Mouse (Mus musculus): ENCODE measurements at regions not wholly inside any gene's neighbourhood (a gene's known extent, or its start where the extent isn't known, plus 50 kb on each side); places are given as distances from the start of the nearest gene placed in this dataset.

DNA sequence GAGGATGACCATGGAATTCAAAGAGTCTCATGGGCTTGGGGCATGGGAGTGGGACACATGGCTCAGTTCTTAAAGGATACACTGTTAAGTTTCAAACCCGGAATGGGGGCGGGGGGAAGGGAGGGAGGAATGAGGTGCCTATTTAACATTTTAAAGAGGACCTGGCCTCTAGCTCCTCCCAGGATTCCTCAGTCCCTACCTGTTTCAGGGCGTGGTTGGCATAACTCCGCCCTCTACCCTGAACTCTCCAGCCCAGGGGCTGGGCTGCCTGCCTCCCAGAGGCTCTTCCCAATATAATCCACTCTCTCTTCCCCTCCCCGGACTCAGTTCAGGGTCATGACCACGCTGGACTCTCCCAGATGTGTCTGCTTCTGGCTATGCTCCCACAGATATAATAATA is 108.0 kb downstream of the 2410131K14Rik start:
- TF ChIP-seq POLR2A (IDR thresholded peaks at IDR 0.05; ENCODE audit: low read depth, low read length) = no peak
- no peak for TF ChIP-seq CTCF (IDR thresholded peaks at IDR 0.05; ENCODE audit: extremely low read depth, insufficient read depth, insufficient read length, insufficient replicate concordance)
- Histone ChIP-seq H3K27ac (ENCODE audit: insufficient read depth, low read length) (no peak overlapping the region), H3K27me3 (ENCODE audit: control insufficient read depth, insufficient read depth, low read length) (no peaks in the 10 kb centered on the region), H3K4me1 (ENCODE audit: control insufficient read depth, insufficient read depth, insufficient read length) (no peaks in the 10 kb centered on the region), H3K4me3 (ENCODE audit: extremely low read depth, insufficient read depth, insufficient read length) (no peak overlapping the region), H3K36me3 (ENCODE audit: control insufficient read depth, insufficient read depth, low read length) (no peaks in the 10 kb centered on the region)
- no peak for DNase-seq (ENCODE audit: low read depth in 1 of 2, low spot score in 2 of 2)
- WGBS = 86% methylated on average over 6 of the region's 6 CpGs

GRCm38 (mm10) chr5:118353689-118354088 is 108.7 kb downstream of the 2410131K14Rik start:
- H3K27me3 ChIP-seq (ENCODE audit: control insufficient read depth, insufficient read depth, low read length) = no peaks in the 10 kb centered on the region
- no peak for DNase-seq (ENCODE audit: low read depth in 1 of 2, low spot score in 2 of 2)
- 43% methylated on average over 9 of the region's 9 CpGs for WGBS
- 0 out of 2 replicates have a peak overlapping the region, but pooled peaks have one; percentile 9 for H3K27ac ChIP-seq (ENCODE audit: insufficient read depth, low read length)
- TF ChIP-seq CTCF (IDR thresholded peaks at IDR 0.05; ENCODE audit: extremely low read depth, insufficient read depth, insufficient read length, insufficient replicate concordance) (no peak), POLR2A (IDR thresholded peaks at IDR 0.05; ENCODE audit: low read depth, low read length) (no peak)
- H3K4me3 ChIP-seq (ENCODE audit: extremely low read depth, insufficient read depth, insufficient read length) = no peak overlapping the region
- H3K4me1 ChIP-seq (ENCODE audit: control insufficient read depth, insufficient read depth, insufficient read length) = no peaks in the 10 kb centered on the region; the same call in 1 of the 2 replicates
- H3K36me3 ChIP-seq (ENCODE audit: control insufficient read depth, insufficient read depth, low read length) = no peaks in the 10 kb centered on the region

GRCm38 (mm10) chr5:118354127-118354526 is 109.1 kb downstream of the 2410131K14Rik start:
- TF ChIP-seq CTCF (IDR thresholded peaks at IDR 0.05; ENCODE audit: extremely low read depth, insufficient read depth, insufficient read length, insufficient replicate concordance) = no peak
- TF ChIP-seq POLR2A (IDR thresholded peaks at IDR 0.05; ENCODE audit: low read depth, low read length) = no peak
- H3K4me3 ChIP-seq (ENCODE audit: extremely low read depth, insufficient read depth, insufficient read length) = no peak overlapping the region
- no peaks in the 10 kb centered on the region for H3K36me3 ChIP-seq (ENCODE audit: control insufficient read depth, insufficient read depth, low read length)
- H3K27me3 ChIP-seq (ENCODE audit: control insufficient read depth, insufficient read depth, low read length) = no peaks in the 10 kb centered on the region
- 0 out of 2 replicates have a peak overlapping the region, but pooled peaks have one; percentile 9 for H3K27ac ChIP-seq (ENCODE audit: insufficient read depth, low read length)
- WGBS = 18% methylated on average over 5 of the region's 5 CpGs
- no peak for DNase-seq (ENCODE audit: low read depth in 1 of 2, low spot score in 2 of 2)
- H3K4me1 ChIP-seq (ENCODE audit: control insufficient read depth, insufficient read depth, insufficient read length) = peaks cover 2% of the 10 kb centered on the region; the same call in 1 of the 2 replicates

DNA sequence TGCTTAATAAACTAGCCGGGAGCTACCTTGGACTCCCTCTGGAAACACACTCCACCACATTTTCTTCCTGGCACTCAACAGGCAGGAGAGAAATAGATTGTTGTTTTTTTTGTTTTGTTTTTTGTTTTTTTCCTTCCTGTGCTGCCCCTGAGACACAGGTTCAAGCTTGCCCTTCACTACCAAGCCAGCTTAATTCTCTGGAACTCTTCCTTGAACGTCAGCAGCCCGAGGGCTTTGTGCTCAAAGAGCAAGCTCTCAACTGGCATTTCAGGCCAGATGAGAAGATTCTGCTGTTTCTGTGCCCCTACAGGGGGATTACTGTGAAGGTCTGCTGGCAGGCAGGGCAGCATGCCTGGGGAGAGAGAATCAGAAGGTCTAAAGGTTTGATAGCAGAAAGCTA is 109.8 kb downstream of the 2410131K14Rik start:
- no peak for DNase-seq (ENCODE audit: low read depth in 1 of 2, low spot score in 2 of 2)
- H3K27ac ChIP-seq (ENCODE audit: insufficient read depth, low read length) = no peak overlapping the region
- peaks cover 6% of the 10 kb centered on the region; the same call in 1 of the 2 replicates for H3K4me1 ChIP-seq (ENCODE audit: control insufficient read depth, insufficient read depth, insufficient read length)
- WGBS = 82% methylated on average over 3 of the region's 3 CpGs
- no peaks in the 10 kb centered on the region for H3K27me3 ChIP-seq (ENCODE audit: control insufficient read depth, insufficient read depth, low read length)
- no peak overlapping the region for H3K4me3 ChIP-seq (ENCODE audit: extremely low read depth, insufficient read depth, insufficient read length)
- H3K36me3 ChIP-seq (ENCODE audit: control insufficient read depth, insufficient read depth, low read length) = no peaks in the 10 kb centered on the region
- TF ChIP-seq POLR2A (IDR thresholded peaks at IDR 0.05; ENCODE audit: low read depth, low read length) (no peak), CTCF (IDR thresholded peaks at IDR 0.05; ENCODE audit: extremely low read depth, insufficient read depth, insufficient read length, insufficient replicate concordance) (no peak)

GRCm38 (mm10) chr5:118355287-118355686 is 110.3 kb downstream of the 2410131K14Rik start:
- 87% methylated on average over 5 of the region's 5 CpGs for WGBS
- H3K4me3 ChIP-seq (ENCODE audit: extremely low read depth, insufficient read depth, insufficient read length) = no peak overlapping the region
- no peaks in the 10 kb centered on the region for H3K36me3 ChIP-seq (ENCODE audit: control insufficient read depth, insufficient read depth, low read length)
- no peak for DNase-seq (ENCODE audit: low read depth in 1 of 2, low spot score in 2 of 2)
- no peaks in the 10 kb centered on the region for H3K27me3 ChIP-seq (ENCODE audit: control insufficient read depth, insufficient read depth, low read length)
- no peak for TF ChIP-seq POLR2A (IDR thresholded peaks at IDR 0.05; ENCODE audit: low read depth, low read length)
- TF ChIP-seq CTCF (IDR thresholded peaks at IDR 0.05; ENCODE audit: extremely low read depth, insufficient read depth, insufficient read length, insufficient replicate concordance) = no peak
- H3K27ac ChIP-seq (ENCODE audit: insufficient read depth, low read length) = no peak overlapping the region
- H3K4me1 ChIP-seq (ENCODE audit: control insufficient read depth, insufficient read depth, insufficient read length) = peaks cover 6% of the 10 kb centered on the region; the same call in 1 of the 2 replicates

DNA sequence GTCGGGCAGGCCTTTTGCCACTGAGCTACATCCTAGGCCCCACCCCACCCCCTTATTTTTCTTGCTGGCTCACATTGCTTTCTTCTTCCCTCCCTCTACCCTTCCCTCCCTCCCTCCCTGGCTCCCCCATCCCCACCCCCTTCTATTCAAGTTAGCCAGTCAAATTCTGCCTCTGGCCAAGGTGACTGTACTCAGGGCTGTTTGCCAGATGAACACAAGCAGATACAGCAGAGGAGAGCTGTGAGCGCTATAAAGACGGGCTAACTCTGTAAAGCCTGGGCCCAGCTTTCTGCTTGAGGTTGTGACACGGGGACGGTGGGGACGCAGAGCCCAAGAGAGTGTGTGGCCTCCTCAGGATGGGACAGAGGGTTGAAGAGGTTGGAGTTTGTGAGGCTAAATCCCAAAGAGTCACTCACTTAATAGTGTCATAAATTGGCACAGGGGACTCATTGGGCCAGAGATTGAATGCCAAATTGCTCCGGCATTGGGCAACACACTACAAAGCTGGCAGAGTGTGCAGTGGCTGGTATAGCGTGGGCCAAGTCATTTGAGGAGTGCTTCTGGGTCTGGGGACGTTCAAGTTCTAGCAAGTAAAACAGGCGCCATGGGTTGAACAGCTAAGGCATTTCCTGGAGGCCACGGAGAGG is 110.8 kb downstream of the 2410131K14Rik start:
- 86% methylated on average over 11 of the region's 11 CpGs for WGBS
- Histone ChIP-seq H3K4me3 (ENCODE audit: extremely low read depth, insufficient read depth, insufficient read length) (no peak overlapping the region), H3K36me3 (ENCODE audit: control insufficient read depth, insufficient read depth, low read length) (no peaks in the 10 kb centered on the region), H3K27me3 (ENCODE audit: control insufficient read depth, insufficient read depth, low read length) (no peaks in the 10 kb centered on the region), H3K4me1 (ENCODE audit: control insufficient read depth, insufficient read depth, insufficient read length) (peaks cover 10% of the 10 kb centered on the region; the same call in 1 of the 2 replicates), H3K27ac (ENCODE audit: insufficient read depth, low read length) (no peak overlapping the region)
- no peak for DNase-seq (ENCODE audit: low read depth in 1 of 2, low spot score in 2 of 2)
- no peak for TF ChIP-seq POLR2A (IDR thresholded peaks at IDR 0.05; ENCODE audit: low read depth, low read length)
- TF ChIP-seq CTCF (IDR thresholded peaks at IDR 0.05; ENCODE audit: extremely low read depth, insufficient read depth, insufficient read length, insufficient replicate concordance) = no peak
